Mouse (Mus musculus): Measurements from ENCODE around the gene Olfr844. TPM values are rescaled to one million over a fixed set of nuclear protein-coding genes. Genes with fewer than 3 reads are reported as not detected.

The Olfr844 gene
- not detected in 2 replicates for total RNA-seq (2012; rRNA removed)

- H3K36me3 ChIP-seq (ENCODE audit: control insufficient read depth, insufficient read depth, low read length, poor library complexity, severe bottlenecking) = no peaks in the 10 kb centered on the region
- TF ChIP-seq ZNF384 (IDR thresholded peaks at IDR 0.05; ENCODE audit: low read depth, low read length) = no peak
- TF ChIP-seq HCFC1 (IDR thresholded peaks at IDR 0.05; ENCODE audit: borderline replicate concordance, insufficient read depth, low read length) = no peak
- TF ChIP-seq MAFK (IDR thresholded peaks at IDR 0.05; ENCODE audit: insufficient read depth, low read depth, low read length) = no peak
- TF ChIP-seq CHD2 (IDR thresholded peaks at IDR 0.05; ENCODE audit: low read depth, low read length) = no peak
- no peak for TF ChIP-seq ZC3H11A (IDR thresholded peaks at IDR 0.05; ENCODE audit: borderline replicate concordance, low read depth, low read length)
- no peak within 1 kb of the TSS for H3K4me3 ChIP-seq (ENCODE audit: insufficient read depth in 1 of 2, low read depth in 1 of 2, low read length in 2 of 2, poor library complexity in 1 of 2, severe bottlenecking in 1 of 2)
- no peaks in the 10 kb centered on the region for H3K4me1 ChIP-seq (ENCODE audit: control insufficient read depth in 2 of 2, insufficient read depth in 2 of 2, low read length in 2 of 2, poor library complexity in 1 of 2)
- H3K9me3 ChIP-seq (ENCODE audit: control insufficient read depth, insufficient read depth, low read depth, low read length) = no peaks in the 10 kb centered on the region
- H3K9ac ChIP-seq (ENCODE audit: insufficient read depth, low read depth, low read length, poor library complexity, severe bottlenecking) = no peak within 1 kb of the TSS
- no peak within 1 kb of the TSS for H3K27ac ChIP-seq (ENCODE audit: insufficient read depth, low read depth, low read length, poor library complexity, severe bottlenecking)
- in situ Hi-C loops (cut with MboI; ENCODE audit: low sequenced_read_pairs in 2 of 2, unreplicated experiment in 2 of 2) = no loop called here
- no peak for DNase-seq (ENCODE audit: low read depth, low spot score)
Measured at GRCm38 (mm10) chr9:19316047-19316446, at the start of gene Olfr844. Gene Olfr844, plus strand, starts transcription at chr9:19316347.

GRCm38 (mm10) chr9:19336157-19336556, 20.0 kb downstream of the Olfr844 start, which contains the start of gene Olfr845:
Gene Olfr845, plus strand, starts transcription at chr9:19336457.
- Histone ChIP-seq H3K4me1 (ENCODE audit: control insufficient read depth in 2 of 2, insufficient read depth in 2 of 2, low read length in 2 of 2, poor library complexity in 1 of 2) (no peaks in the 10 kb centered on the region), H3K9me3 (ENCODE audit: control insufficient read depth, insufficient read depth, low read depth, low read length) (no peaks in the 10 kb centered on the region), H3K36me3 (ENCODE audit: control insufficient read depth, insufficient read depth, low read length, poor library complexity, severe bottlenecking) (no peaks in the 10 kb centered on the region), H3K4me3 (ENCODE audit: insufficient read depth in 1 of 2, low read depth in 1 of 2, low read length in 2 of 2, poor library complexity in 1 of 2, severe bottlenecking in 1 of 2) (no peak within 1 kb of the TSS), H3K9ac (ENCODE audit: insufficient read depth, low read depth, low read length, poor library complexity, severe bottlenecking) (no peak within 1 kb of the TSS), H3K27ac (ENCODE audit: insufficient read depth, low read depth, low read length, poor library complexity, severe bottlenecking) (no peak within 1 kb of the TSS)
- no peak for DNase-seq (ENCODE audit: low read depth, low spot score)
- TF ChIP-seq MAFK (IDR thresholded peaks at IDR 0.05; ENCODE audit: insufficient read depth, low read depth, low read length) = no peak
- TF ChIP-seq ZNF384 (IDR thresholded peaks at IDR 0.05; ENCODE audit: low read depth, low read length) = no peak
- TF ChIP-seq CHD2 (IDR thresholded peaks at IDR 0.05; ENCODE audit: low read depth, low read length) = no peak
- TF ChIP-seq ZC3H11A (IDR thresholded peaks at IDR 0.05; ENCODE audit: borderline replicate concordance, low read depth, low read length) = no peak
- no peak for TF ChIP-seq HCFC1 (IDR thresholded peaks at IDR 0.05; ENCODE audit: borderline replicate concordance, insufficient read depth, low read length)
- in situ Hi-C loops (cut with MboI; ENCODE audit: low sequenced_read_pairs in 2 of 2, unreplicated experiment in 2 of 2) = no loop called here

GRCm38 (mm10) chr9:19363905-19364304, 47.8 kb downstream of the Olfr844 start, which contains the start of gene Olfr846:
Gene Olfr846, minus strand, starts transcription at chr9:19364005.
- no peak within 1 kb of the TSS for H3K27ac ChIP-seq (ENCODE audit: insufficient read depth, low read depth, low read length, poor library complexity, severe bottlenecking)
- H3K9ac ChIP-seq (ENCODE audit: insufficient read depth, low read depth, low read length, poor library complexity, severe bottlenecking) = no peak within 1 kb of the TSS
- DNase-seq (ENCODE audit: low read depth, low spot score) = no peak
- no peaks in the 10 kb centered on the region for H3K36me3 ChIP-seq (ENCODE audit: control insufficient read depth, insufficient read depth, low read length, poor library complexity, severe bottlenecking)
- in situ Hi-C loops (cut with MboI; ENCODE audit: low sequenced_read_pairs in 2 of 2, unreplicated experiment in 2 of 2) = no loop called here
- no peak for TF ChIP-seq MAFK (IDR thresholded peaks at IDR 0.05; ENCODE audit: insufficient read depth, low read depth, low read length)
- no peak for TF ChIP-seq HCFC1 (IDR thresholded peaks at IDR 0.05; ENCODE audit: borderline replicate concordance, insufficient read depth, low read length)
- TF ChIP-seq ZNF384 (IDR thresholded peaks at IDR 0.05; ENCODE audit: low read depth, low read length) = no peak
- TF ChIP-seq CHD2 (IDR thresholded peaks at IDR 0.05; ENCODE audit: low read depth, low read length) = no peak
- no peak for TF ChIP-seq ZC3H11A (IDR thresholded peaks at IDR 0.05; ENCODE audit: borderline replicate concordance, low read depth, low read length)
- H3K9me3 ChIP-seq (ENCODE audit: control insufficient read depth, insufficient read depth, low read depth, low read length) = no peaks in the 10 kb centered on the region
- H3K4me3 ChIP-seq (ENCODE audit: insufficient read depth in 1 of 2, low read depth in 1 of 2, low read length in 2 of 2, poor library complexity in 1 of 2, severe bottlenecking in 1 of 2) = no peak within 1 kb of the TSS
- H3K4me1 ChIP-seq (ENCODE audit: control insufficient read depth in 2 of 2, insufficient read depth in 2 of 2, low read length in 2 of 2, poor library complexity in 1 of 2) = no peaks in the 10 kb centered on the region

Other genes with a start within 250 kb of the Olfr844 start
- gene Olfr836, start 196.0 kb upstream of the Olfr844 start, total RNA-seq (2012; rRNA removed) = 1.5 and 1.7 TPM in 2 replicates
- gene Olfr837, start 180.0 kb upstream of the Olfr844 start, total RNA-seq (2012; rRNA removed) = 0.69 and 0.80 TPM in 2 replicates
- gene Olfr839-ps1, start 139.0 kb upstream of the Olfr844 start, total RNA-seq (2012; rRNA removed) = 0.09 and 0.11 TPM in 2 replicates
- not detected in 2 replicates for gene Olfr843, start 64.4 kb upstream of the Olfr844 start, total RNA-seq (2012; rRNA removed)
- gene Olfr845, start 20.1 kb downstream of the Olfr844 start, total RNA-seq (2012; rRNA removed) = not detected in 2 replicates
- not detected in 2 replicates for gene Olfr846, start 47.7 kb downstream of the Olfr844 start, total RNA-seq (2012; rRNA removed)
- not detected in 2 replicates for gene Olfr847, start 62.3 kb downstream of the Olfr844 start, total RNA-seq (2012; rRNA removed)
- gene Olfr849, start 123.9 kb downstream of the Olfr844 start, total RNA-seq (2012; rRNA removed) = not detected in 2 replicates
- not detected in 2 replicates for gene Olfr850, start 161.9 kb downstream of the Olfr844 start, total RNA-seq (2012; rRNA removed)
- gene Olfr851, start 176.9 kb downstream of the Olfr844 start, total RNA-seq (2012; rRNA removed) = not detected in 2 replicates
- gene Olfr853, start 224.7 kb downstream of the Olfr844 start, total RNA-seq (2012; rRNA removed) = not detected in 2 replicates